Mouse (Mus musculus) embryonic facial prominence, embryonic 13.5 days (tissue): ENCODE data around the gene Chrnb1. TPM values are rescaled to one million over a fixed set of nuclear protein-coding genes. Genes with fewer than 3 reads are reported as not detected.

ENCODE experiments used
- ATAC-seq: fragments of 200-750 bp; cut with Nextera tagmentation; 2 replicates; pipeline ENCODE4 v1.8.0; 2017; ENCODE audit warnings: low read depth; ENCODE audit not compliant: insufficient number of reproducible peaks, insufficient read depth, low FRiP score, low TSS enrichment
- H3K27ac ChIP-seq: fragments of 300-500 bp; sonication (generic); 2 replicates; pipeline ENCODE4 v1.5.1; 2015; ENCODE audit warnings: moderate library complexity, mild to moderate bottlenecking, inconsistent platforms
- H3K27me3 ChIP-seq: fragments of 300-500 bp; sonication (generic); 2 replicates; pipeline ENCODE4 v1.6.1; 2015; ENCODE audit warnings: mild to moderate bottlenecking, inconsistent platforms
- H3K36me3 ChIP-seq: fragments of 300-500 bp; sonication (generic); 2 replicates; pipeline ENCODE4 v1.6.1; 2015; ENCODE audit warnings: mild to moderate bottlenecking, inconsistent platforms
- H3K4me1 ChIP-seq: fragments of 300-500 bp; sonication (generic); 2 replicates; pipeline ENCODE4 v1.6.1; 2015; ENCODE audit warnings: inconsistent platforms
- H3K4me2 ChIP-seq: fragments of 300-500 bp; sonication (generic); 2 replicates; pipeline ENCODE4 v1.6.1; 2015; ENCODE audit warnings: moderate library complexity, mild to moderate bottlenecking, inconsistent platforms
- H3K4me3 ChIP-seq: fragments of 300-500 bp; sonication (generic); 2 replicates; pipeline ENCODE4 v1.5.1; 2015; ENCODE audit warnings: mild to moderate bottlenecking, inconsistent platforms
- H3K9ac ChIP-seq: fragments of 300-500 bp; sonication (generic); 2 replicates; pipeline ENCODE4 v1.6.1; 2015; ENCODE audit warnings: mild to moderate bottlenecking, inconsistent platforms
- H3K9me3 ChIP-seq: fragments of 300-500 bp; sonication (generic); 2 replicates; pipeline ENCODE4 v1.6.1; 2016; ENCODE audit warnings: inconsistent platforms
- WGBS: fragments of 180-500 bp; shearing (Covaris S2); methylation state at CpG from one replicate; pipeline ENCODE4 v1.1.7; 2015; ENCODE audit warnings: mixed read lengths; 5-methylcytosine and 5-hydroxymethylcytosine counted together
- polyA plus RNA-seq: library from polyadenylated mRNA; unstranded; fragments of >200 nt; fragmentation: Nextera tagmentation; extraction: Ambion mirVana; gene quantifications from 2 replicates; pipeline ENCODE4 v1.2.1, GENCODE M21; 2015

Chrnb1 gene
- polyA plus RNA-seq, 1 experiment from 2014 or later: 5.4 TPM

DNA sequence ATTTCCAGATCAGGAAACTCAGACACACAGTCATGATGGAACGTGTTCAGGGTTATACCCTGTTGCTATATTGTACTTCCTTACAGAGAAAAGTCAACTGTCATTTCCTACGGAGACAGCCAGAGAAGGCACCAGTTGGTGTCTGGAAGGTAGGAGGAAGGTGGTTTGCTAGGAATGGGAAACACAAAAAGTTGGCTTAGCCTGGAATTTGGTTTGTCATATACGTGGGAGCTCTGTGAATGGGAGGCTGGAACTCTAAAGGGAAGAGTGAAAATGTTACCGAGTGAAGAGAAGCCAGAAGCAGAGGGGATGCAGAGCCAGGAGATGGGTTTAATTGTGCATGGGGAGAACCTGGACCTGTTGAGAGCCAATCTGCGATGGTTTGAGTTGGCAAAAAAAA lies 4.3 kb downstream of the Chrnb1 start:
- no peak overlapping the region for H3K4me3 ChIP-seq
- H3K27me3 ChIP-seq: peaks cover 33% of the 10 kb centered on the region
- H3K27ac ChIP-seq: no peak overlapping the region
- WGBS: 72% methylated on average over 5 of the region's 5 CpGs
- H3K9ac ChIP-seq: no peak overlapping the region
- no peak for ATAC-seq
- H3K4me1 ChIP-seq: 0 out of 2 replicates have a peak, but pooled peaks cover 7% of the 10 kb centered on the region
- H3K36me3 ChIP-seq: no peaks in the 10 kb centered on the region
- no peak overlapping the region for H3K4me2 ChIP-seq
- no peaks in the 10 kb centered on the region for H3K9me3 ChIP-seq

DNA sequence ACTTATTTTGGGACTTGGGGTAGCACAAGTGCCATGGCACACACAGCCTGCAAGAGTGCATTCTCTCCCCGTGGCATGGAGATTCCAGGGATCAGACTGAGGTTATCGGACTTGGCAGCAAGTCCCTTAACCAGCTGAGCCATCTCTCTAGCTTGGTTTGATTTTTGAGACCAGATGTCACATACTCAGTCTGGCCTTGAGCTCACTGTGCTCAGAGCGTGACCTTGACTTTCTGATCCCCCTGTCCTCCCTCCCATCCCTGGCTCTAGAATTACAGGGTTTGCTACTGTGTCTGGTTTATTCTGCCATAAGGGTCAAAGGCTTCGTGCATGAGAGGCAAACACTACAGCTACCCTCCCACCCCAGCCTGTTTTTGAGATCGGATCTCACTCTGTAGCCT lies 6.3 kb downstream of the Chrnb1 start:
- H3K4me2 ChIP-seq: no peak overlapping the region
- no peak for ATAC-seq
- no peaks in the 10 kb centered on the region for H3K36me3 ChIP-seq
- no peaks in the 10 kb centered on the region for H3K4me1 ChIP-seq
- no peak overlapping the region for H3K4me3 ChIP-seq
- no peak overlapping the region for H3K9ac ChIP-seq
- no peaks in the 10 kb centered on the region for H3K9me3 ChIP-seq
- no peak overlapping the region for H3K27ac ChIP-seq
- WGBS: 41% methylated on average over 5 of the region's 5 CpGs
- H3K27me3 ChIP-seq: peaks cover 14% of the 10 kb centered on the region

DNA sequence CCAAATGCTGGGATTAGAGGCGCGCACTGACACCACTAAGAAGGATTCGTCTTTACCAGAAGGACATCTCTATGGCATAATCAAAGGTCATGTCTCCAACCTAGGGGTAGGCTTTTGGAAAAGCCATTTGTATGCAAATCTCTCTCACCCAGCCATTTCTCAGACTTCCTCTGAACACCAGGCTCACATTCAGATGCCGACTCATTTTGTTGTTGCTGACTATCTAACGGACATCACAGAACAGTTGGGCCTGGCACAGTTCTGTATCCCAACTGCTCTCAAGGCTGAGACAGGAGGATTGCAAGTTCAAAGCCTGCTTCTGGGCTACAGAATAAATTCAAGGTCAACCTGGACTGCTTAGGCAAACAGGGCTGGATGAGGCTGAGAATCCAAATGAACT lies 8.4 kb downstream of the Chrnb1 start:
- Histone ChIP-seq H3K4me3 (no peak overlapping the region), H3K9ac (no peak overlapping the region), H3K4me1 (no peaks in the 10 kb centered on the region), H3K9me3 (no peaks in the 10 kb centered on the region), H3K27ac (no peak overlapping the region), H3K36me3 (no peaks in the 10 kb centered on the region), H3K4me2 (no peak overlapping the region), H3K27me3 (peaks cover under 1% of the 10 kb centered on the region; the same call in 1 of the 2 replicates)
- no peak for ATAC-seq
- 88% methylated on average over 5 of the region's 5 CpGs for WGBS

DNA sequence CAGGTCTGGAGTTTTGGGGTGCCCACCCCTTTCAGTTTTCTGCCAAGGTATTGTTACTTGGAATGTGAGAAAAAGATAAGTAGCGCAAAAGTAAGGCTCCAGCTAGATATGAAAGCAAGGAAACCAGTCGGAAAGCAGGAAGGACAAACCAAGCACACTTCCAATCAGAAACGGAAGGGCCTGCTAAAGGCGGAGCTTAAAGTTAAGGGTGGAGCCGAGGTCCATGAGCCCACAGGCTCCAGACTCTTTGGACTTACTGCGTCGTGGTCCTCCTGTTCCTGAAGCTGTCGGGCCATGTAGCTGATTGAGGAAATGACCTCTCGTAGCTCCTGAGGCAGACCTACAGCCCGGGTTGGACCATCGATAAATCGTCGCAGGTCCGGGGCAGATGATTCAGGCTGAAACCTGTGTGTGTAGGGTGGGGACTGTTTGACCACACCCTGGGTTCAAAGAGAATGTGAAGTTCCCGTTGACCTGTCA lies 10.9 kb downstream of the Chrnb1 start:
- Histone ChIP-seq H3K9me3 (no peaks in the 10 kb centered on the region), H3K27ac (no peak overlapping the region), H3K4me1 (no peaks in the 10 kb centered on the region), H3K4me2 (peak overlapping the region; percentile 23; the same call in 1 of the 2 replicates), H3K4me3 (no peak overlapping the region), H3K27me3 (peaks cover 6% of the 10 kb centered on the region; the same call in 1 of the 2 replicates), H3K9ac (no peak overlapping the region), H3K36me3 (no peaks in the 10 kb centered on the region)
- no peak for ATAC-seq
- WGBS: 45% methylated on average over 15 of the region's 15 CpGs

DNA sequence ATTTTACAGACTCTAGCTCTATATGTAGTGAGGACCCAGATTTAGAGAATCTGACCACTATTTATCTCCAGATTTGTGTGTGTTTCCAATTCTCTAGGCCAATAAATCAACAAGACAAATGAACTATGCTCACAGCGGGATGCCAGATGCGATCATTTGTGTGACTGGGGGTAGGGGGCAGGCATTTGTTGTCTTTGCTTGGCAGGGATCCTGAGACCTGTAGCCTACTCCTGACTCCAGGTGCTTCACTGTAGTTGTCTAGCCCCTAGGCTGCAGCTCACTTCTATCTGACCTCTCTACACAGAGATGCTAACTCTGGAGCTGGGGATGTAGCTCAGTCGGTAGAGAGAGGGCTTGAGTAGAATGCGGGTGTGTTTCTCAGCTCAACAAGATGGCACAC lies 13.9 kb downstream of the Chrnb1 start:
- H3K27ac ChIP-seq: no peak overlapping the region
- peaks cover 20% of the 10 kb centered on the region for H3K36me3 ChIP-seq
- H3K27me3 ChIP-seq: peaks cover 19% of the 10 kb centered on the region; the same call in 1 of the 2 replicates
- peaks cover 20% of the 10 kb centered on the region for H3K4me1 ChIP-seq
- no peak overlapping the region for H3K4me3 ChIP-seq
- WGBS: 38% methylated on average over 4 of the region's 4 CpGs
- H3K9ac ChIP-seq: no peak overlapping the region
- ATAC-seq: no peak
- no peaks in the 10 kb centered on the region for H3K9me3 ChIP-seq
- H3K4me2 ChIP-seq: no peak overlapping the region

DNA sequence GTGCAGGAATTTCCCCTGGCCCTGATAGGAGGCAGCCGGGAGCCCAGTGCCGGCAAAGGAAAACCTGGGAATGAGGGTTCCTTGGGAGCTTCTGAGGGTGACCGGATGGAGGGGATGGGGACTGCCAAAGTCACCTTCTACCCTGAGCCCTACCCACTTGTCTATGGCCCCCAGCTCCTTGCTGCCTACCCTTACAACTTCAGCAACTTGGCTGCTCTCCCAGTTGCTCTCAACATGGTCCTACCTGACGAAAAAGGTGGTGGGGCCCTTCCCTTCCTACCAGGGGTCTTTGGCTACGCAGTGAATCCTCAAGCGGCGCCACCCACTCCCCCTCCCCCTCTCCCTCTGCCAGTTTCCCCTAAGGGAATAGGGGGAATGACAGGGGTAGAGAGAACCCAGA lies 16.8 kb downstream of the Chrnb1 start:
- 0 out of 2 replicates have a peak overlapping the region, but pooled peaks have one; percentile 7 for H3K4me3 ChIP-seq
- H3K36me3 ChIP-seq: peaks cover 37% of the 10 kb centered on the region
- no peaks in the 10 kb centered on the region for H3K9me3 ChIP-seq
- WGBS: 44% methylated on average over 7 of the region's 7 CpGs
- peaks cover 23% of the 10 kb centered on the region; the same call in 1 of the 2 replicates for H3K27me3 ChIP-seq
- peak overlapping the region; percentile 9; the same call in 1 of the 2 replicates for H3K4me2 ChIP-seq
- peaks cover 20% of the 10 kb centered on the region for H3K4me1 ChIP-seq
- no peak overlapping the region for H3K9ac ChIP-seq
- no peak overlapping the region for H3K27ac ChIP-seq
- 0 out of 2 replicates have a peak, but pooled peaks have one; percentile 4 for ATAC-seq

DNA sequence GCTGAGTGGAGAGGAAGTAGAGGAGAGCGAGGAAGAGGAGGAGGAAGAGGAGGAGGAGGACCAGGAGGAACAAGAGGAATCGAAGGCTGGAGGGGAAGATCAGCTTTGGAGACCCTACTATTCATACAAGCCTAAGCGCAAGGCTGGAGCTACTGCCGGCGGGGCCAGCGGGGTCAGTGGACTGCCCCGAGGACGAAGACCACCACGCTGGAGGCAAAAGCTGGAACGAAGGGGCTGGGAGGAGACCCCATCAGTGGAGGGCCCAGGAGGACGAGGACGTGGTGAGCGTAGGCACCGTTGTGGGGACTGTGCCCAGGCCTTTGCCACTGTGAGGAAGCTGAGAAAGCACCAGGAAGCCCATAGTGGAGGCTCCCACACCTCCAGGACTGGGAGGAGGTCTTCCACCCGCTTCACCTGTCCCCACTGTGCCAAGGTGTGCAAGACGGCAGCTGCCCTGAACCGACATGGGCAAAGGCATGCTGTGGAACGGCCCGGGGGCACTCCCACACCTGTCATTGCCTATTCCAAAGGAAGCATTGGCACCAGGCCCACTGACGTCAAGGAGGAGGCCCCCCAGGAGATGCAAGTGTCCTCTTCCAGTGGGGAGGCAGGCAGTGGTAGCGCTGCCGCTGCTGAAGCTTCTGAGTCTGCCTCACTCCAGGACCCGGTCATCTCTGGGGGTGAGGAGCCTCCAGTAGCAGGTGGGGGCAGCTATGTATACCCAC lies 17.3 kb downstream of the Chrnb1 start:
- Histone ChIP-seq H3K9me3 (no peaks in the 10 kb centered on the region), H3K4me1 (peaks cover 20% of the 10 kb centered on the region), H3K4me2 (peak overlapping the region; percentile 9; the same call in 1 of the 2 replicates), H3K27ac (no peak overlapping the region), H3K36me3 (peaks cover 37% of the 10 kb centered on the region), H3K27me3 (peaks cover 23% of the 10 kb centered on the region; the same call in 1 of the 2 replicates), H3K4me3 (0 out of 2 replicates have a peak overlapping the region, but pooled peaks have one; percentile 7), H3K9ac (no peak overlapping the region)
- WGBS: 63% methylated on average over 23 of the region's 23 CpGs
- ATAC-seq: 0 out of 2 replicates have a peak, but pooled peaks have one; percentile 26

DNA sequence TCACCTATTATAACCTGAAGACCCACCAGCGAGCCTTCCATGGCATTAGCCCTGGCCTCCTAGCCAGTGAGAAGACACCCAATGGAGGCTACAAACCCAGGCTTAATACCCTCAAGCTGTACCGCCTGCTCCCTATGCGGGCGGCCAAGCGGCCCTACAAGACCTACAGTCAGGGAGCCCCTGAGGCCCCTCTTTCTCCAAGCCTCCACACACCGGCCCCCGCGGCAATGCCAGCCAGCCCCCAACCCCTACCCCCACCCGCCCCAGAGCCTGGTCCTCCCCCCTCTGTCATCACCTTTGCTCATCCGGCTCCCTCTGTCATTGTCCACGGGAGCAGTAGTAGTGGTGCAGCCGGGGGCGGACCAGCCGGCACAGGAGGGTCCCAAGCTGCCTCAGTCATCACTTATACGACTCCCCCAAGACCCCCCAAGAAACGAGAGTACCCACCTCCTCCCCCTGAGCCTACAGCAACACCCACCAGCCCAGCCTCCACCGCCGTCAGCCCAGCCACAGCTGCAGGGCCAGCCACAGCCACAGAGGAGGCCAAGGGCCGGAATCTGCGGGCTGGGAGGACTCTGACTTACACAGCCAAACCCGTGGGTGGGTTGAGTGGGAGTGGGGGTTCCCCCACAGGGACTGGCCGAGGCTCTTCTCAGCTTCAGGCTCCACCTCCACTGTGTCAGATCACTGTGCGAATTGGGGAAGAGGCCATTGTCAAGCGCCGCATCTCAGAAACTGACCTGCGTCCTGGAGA lies 18.1 kb downstream of the Chrnb1 start:
- no peaks in the 10 kb centered on the region for H3K9me3 ChIP-seq
- H3K4me1 ChIP-seq: peaks cover 20% of the 10 kb centered on the region
- peaks cover 23% of the 10 kb centered on the region; the same call in 1 of the 2 replicates for H3K27me3 ChIP-seq
- ATAC-seq: 0 out of 2 replicates have a peak, but pooled peaks have one; percentile 33
- WGBS: 67% methylated on average over 26 of the region's 26 CpGs
- no peak overlapping the region for H3K4me3 ChIP-seq
- peaks cover 42% of the 10 kb centered on the region for H3K36me3 ChIP-seq
- H3K27ac ChIP-seq: no peak overlapping the region
- no peak overlapping the region for H3K9ac ChIP-seq
- H3K4me2 ChIP-seq: 0 out of 2 replicates have a peak overlapping the region, but pooled peaks have one; percentile 9

DNA sequence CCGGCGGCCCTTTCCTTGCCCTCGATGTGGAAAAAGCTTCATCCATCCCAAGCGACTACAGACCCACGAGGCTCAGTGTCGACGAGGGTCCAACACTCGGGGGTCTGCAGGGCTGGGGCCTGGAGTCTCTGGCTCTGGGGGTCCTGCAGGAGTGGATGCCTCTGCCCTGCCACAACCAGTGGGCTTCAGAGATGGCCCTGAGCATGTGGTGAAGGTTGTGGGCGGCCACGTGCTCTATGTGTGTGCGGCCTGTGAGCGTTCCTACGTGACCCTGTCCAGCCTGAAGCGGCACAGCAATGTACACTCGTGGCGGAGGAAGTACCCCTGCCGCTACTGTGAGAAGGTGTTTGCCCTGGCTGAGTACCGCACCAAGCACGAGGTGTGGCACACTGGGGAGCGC lies 19.3 kb downstream of the Chrnb1 start:
- WGBS: 85% methylated on average over 20 of the region's 20 CpGs
- H3K4me1 ChIP-seq: peaks cover 20% of the 10 kb centered on the region
- no peak overlapping the region for H3K4me2 ChIP-seq
- H3K9me3 ChIP-seq: no peaks in the 10 kb centered on the region
- H3K27me3 ChIP-seq: peaks cover 16% of the 10 kb centered on the region; the same call in 1 of the 2 replicates
- peaks cover 42% of the 10 kb centered on the region for H3K36me3 ChIP-seq
- H3K27ac ChIP-seq: no peak overlapping the region
- H3K9ac ChIP-seq: 0 out of 2 replicates have a peak overlapping the region, but pooled peaks have one; percentile 3
- no peak overlapping the region for H3K4me3 ChIP-seq
- ATAC-seq: no peak

DNA sequence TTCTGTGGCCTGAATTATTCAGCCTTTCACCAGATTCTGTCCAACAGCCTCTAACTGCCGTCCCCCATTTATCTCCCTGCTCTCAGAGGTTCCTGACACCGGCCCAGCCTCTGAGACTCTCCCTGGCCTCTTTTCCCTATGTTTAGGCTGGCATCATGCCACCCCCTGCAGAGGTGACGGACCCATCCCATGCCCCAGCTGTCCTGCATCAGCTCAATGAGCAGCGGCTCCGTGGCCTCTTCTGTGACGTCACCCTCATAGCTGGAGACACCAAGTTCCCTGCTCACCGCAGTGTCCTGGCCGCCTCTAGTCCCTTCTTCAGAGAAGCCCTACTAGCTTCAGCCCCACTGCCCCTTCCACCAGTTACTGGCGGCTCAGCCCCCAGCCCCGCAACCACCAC lies 20.0 kb downstream of the Chrnb1 start:
- Histone ChIP-seq H3K27me3 (peaks cover 16% of the 10 kb centered on the region; the same call in 1 of the 2 replicates), H3K27ac (no peak overlapping the region), H3K36me3 (peaks cover 46% of the 10 kb centered on the region), H3K4me1 (peaks cover 20% of the 10 kb centered on the region), H3K4me3 (no peak overlapping the region), H3K4me2 (no peak overlapping the region), H3K9me3 (no peaks in the 10 kb centered on the region), H3K9ac (no peak overlapping the region)
- WGBS: 76% methylated on average over 10 of the region's 10 CpGs
- ATAC-seq: no peak

DNA sequence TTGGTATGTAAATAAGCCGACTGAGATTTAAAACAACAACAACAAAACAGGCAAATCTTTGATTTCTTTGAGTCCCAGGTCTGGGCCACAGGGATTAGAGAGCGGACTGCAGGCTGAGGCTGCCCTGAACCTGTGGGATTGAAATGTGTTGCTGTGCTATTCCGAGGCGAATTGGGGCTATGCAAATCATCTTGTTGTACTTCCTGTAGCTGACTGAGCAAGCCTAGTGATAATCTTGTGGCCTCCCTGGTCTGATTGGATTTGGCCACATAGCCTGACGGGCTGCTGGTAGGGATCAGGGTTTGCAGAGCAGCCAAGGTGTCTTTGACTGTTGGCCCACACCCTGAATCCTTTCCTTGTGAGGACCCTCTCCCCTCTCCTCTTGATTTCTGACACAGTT lies 20.8 kb downstream of the Chrnb1 start:
- no peak overlapping the region for H3K4me2 ChIP-seq
- no peaks in the 10 kb centered on the region for H3K9me3 ChIP-seq
- ATAC-seq: no peak
- 55% methylated on average over 5 of the region's 5 CpGs for WGBS
- H3K4me3 ChIP-seq: no peak overlapping the region
- H3K9ac ChIP-seq: no peak overlapping the region
- H3K4me1 ChIP-seq: peaks cover 20% of the 10 kb centered on the region
- no peak overlapping the region for H3K27ac ChIP-seq
- peaks cover 48% of the 10 kb centered on the region for H3K36me3 ChIP-seq
- H3K27me3 ChIP-seq: peaks cover 16% of the 10 kb centered on the region; the same call in 1 of the 2 replicates
